Mouse (Mus musculus) telencephalon, adult 2 months (tissue): Measurements from ENCODE around the gene Nupl2.

Experiments used
- DNase-seq: peaks from one replicate; pipeline ENCODE4 v3.0.0-alpha.2; 2011; ENCODE audit warnings: low read depth, low spot score

Nupl2 gene

GRCm38 (mm10) chr5:24208505-24208904 lies 43.7 kb downstream of the Nupl2 start:
- DNase-seq = no peak

DNA sequence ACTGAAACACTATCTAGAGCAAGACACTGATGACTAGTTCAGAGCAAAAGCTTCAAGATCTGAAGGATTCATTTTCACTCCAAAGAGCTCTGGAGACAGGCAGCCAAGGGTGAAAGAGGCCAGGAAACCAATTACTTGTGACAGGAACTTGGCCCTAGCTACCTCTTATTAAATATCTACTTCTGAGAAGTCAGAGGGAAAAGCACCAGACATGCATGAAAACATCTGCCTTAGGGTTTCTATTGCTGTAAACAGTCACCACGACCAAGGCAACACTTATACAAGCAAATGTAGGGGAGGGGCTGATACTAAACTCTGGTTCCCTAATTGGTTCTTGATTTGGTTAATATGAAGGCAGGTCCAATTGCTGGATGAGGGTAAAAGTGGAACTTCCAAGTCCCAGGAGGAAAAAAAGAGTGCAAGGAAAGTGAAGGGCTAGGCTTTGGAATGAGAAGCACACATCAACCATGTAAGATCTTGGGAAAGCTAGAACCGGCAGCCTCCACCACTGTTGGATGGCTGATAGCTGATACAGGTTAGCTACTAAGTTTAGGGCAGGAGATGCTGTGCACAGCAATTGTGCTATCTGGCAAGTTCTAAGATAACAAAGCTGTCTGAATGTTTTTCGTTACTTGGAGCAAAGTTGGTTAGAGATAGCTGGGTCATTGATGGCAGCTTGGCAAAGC lies 49.2 kb downstream of the Nupl2 start:
- DNase-seq = no peak

DNA sequence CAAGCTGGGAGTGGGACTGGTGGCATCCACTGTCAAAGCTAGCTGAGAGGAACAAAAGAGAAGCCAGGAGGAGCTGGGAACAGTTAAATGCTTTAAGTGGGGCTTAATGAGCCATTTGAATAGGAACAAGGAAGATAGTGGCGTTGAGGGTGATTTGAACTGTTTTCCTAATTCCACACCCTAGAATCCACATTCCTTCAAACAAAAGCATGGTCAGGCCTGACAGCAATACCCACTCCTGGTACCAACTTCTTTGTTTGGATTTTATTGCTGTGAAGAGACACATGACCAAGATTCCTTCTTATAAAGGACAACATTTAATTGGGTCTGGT lies 49.8 kb downstream of the Nupl2 start:
- DNase-seq = no peak

- DNase-seq = no peak
Observed at GRCm38 (mm10) chr5:24214900-24215299, 50.1 kb downstream of the Nupl2 start.
